Mouse (Mus musculus): ENCODE results near the gene Mbnl1.
"Not testable (repeated sequence)": the region's sequence is repeated elsewhere in the genome, so short reads cannot be mapped to it uniquely, and the experiment has no call there.

Gene Mbnl1

GRCm38 (mm10) chr3:60494774-60495535, 22.3 kb downstream of the Mbnl1 start:
- not testable (repeated sequence) for DNase-seq

- DNase-seq: no peak
Measured at GRCm38 (mm10) chr3:60496197-60496596, 23.6 kb downstream of the Mbnl1 start.

DNA sequence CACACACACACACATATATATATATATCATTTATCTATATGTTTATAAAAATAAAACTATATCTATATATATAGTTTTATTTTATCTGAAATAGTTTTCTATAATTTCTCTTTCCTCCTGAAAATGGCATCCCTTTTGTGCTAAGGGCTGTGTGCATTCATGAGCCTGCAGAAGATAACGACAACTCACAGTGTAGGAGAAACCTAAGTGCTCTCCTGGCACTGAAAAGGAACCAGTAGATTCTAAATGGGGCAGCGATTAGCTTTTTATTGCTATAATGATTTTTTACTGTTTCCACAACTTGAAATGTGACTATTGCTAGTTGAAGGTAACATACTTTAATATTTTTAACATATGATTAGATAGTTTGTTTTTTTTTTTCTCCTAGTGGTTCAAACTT, 25.5 kb downstream of the Mbnl1 start:
- DNase-seq: no peak

GRCm38 (mm10) chr3:60498646-60499045, 26.0 kb downstream of the Mbnl1 start:
- DNase-seq: no peak

DNA sequence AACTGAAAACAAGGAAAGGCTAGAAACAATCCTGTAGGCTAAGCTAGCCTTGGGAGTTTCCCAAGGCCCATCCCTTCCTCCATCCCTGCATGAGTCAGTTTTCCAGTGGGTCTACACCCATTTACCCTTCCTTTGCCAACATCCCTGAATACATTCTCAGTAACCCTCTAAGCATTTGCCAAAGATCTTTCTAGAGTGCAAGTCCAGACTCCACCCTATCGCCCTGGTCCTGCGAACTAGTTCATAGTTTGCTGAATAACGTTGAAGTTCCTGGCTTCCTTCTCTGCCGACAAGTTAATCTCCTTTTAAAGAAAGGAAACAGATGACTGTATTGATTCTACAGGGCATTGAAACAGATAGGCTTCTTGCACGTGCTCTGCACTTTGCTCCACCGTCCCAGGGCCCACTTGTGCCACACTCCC, 26.5 kb downstream of the Mbnl1 start:
- peak; percentile 32 for DNase-seq

GRCm38 (mm10) chr3:60499718-60500450, 27.3 kb downstream of the Mbnl1 start:
- DNase-seq: no peak

GRCm38 (mm10) chr3:60500571-60501527, 28.2 kb downstream of the Mbnl1 start:
- DNase-seq: peak; percentile 83

- peak; percentile 80 for DNase-seq
Measured at GRCm38 (mm10) chr3:60501561-60502151, 29.0 kb downstream of the Mbnl1 start.

GRCm38 (mm10) chr3:60502155-60502987, 29.7 kb downstream of the Mbnl1 start:
- DNase-seq: no peak

- DNase-seq: no peak
Measured at GRCm38 (mm10) chr3:60503196-60503595, 30.6 kb downstream of the Mbnl1 start.

DNA sequence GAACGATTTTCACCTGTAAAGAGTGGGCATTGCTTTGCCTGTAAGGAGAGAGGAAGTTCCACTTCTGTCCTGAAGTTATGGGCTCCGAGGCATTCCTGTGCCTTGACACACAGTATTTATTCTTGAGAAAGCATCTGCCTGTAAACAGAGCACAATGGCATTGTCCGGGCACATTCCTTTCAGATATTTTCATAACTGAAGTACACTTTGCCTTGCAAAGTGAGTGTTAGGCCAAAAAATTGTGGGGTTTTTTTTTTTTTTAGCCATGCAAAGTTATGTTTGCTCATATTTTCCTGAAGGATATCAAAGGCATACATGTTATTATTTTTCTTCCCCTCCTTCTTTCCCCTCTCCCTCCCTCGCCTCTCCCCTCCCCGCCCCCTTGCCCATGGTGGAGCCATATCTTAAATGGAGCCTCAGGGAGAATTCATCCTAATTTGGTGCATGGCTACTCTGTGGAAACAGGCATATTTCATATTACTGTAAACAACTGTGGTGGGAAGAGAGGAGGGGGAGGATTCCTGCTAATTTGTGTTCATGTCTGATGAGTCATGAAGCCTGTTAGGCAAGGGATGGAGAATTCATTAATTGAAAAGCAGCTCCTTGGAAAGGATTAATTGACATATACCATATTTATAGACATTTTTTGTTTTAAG, 32.3 kb downstream of the Mbnl1 start:
- DNase-seq: peak; percentile 41

GRCm38 (mm10) chr3:60506821-60507220, 34.2 kb downstream of the Mbnl1 start:
- DNase-seq: no peak

DNA sequence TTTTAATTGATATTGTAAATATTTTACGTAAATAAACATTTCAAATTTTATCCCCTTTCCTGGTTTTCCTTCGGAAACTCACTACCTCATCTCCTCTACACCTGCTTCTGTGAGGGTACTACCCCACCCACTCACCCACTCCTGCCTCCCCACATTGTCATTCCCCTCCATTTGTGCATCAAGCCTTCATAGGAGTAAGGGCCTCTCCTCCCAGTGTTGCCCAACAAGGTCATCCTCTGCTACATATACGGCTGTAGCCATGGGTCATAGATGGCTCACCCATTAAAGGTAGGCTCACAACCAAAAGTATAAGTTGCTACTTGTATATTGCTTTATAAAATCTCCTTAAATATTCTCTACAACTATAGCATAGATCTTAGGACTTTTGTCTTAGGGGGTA, 34.9 kb downstream of the Mbnl1 start:
- no peak for DNase-seq

- DNase-seq: no peak
Measured at GRCm38 (mm10) chr3:60507979-60508378, 35.3 kb downstream of the Mbnl1 start.

DNA sequence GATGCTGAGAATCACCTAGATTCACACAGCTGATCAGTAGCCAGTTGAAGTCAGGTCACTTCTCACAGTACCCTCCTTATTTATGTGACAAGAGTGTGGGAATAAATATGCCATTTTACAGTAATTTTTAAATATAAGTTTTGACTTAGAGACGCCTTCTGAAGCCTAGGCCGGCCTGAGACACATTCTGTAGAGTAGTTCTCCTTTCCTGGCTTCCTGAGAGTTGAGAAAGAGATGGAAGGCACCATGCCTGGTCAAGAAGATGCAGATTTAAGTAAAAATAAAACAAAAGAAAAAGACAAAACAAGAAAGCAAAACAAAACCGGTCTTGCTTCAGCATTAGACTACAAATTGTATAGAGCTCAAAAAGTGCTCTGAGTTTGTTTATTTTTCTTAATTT, 38.6 kb downstream of the Mbnl1 start:
- DNase-seq: no peak

- DNase-seq: no peak
Measured at GRCm38 (mm10) chr3:60513337-60513736, 40.7 kb downstream of the Mbnl1 start.

GRCm38 (mm10) chr3:60513746-60514145, 41.1 kb downstream of the Mbnl1 start:
- DNase-seq: no peak

GRCm38 (mm10) chr3:60515430-60515829, 42.8 kb downstream of the Mbnl1 start:
- no peak for DNase-seq

DNA sequence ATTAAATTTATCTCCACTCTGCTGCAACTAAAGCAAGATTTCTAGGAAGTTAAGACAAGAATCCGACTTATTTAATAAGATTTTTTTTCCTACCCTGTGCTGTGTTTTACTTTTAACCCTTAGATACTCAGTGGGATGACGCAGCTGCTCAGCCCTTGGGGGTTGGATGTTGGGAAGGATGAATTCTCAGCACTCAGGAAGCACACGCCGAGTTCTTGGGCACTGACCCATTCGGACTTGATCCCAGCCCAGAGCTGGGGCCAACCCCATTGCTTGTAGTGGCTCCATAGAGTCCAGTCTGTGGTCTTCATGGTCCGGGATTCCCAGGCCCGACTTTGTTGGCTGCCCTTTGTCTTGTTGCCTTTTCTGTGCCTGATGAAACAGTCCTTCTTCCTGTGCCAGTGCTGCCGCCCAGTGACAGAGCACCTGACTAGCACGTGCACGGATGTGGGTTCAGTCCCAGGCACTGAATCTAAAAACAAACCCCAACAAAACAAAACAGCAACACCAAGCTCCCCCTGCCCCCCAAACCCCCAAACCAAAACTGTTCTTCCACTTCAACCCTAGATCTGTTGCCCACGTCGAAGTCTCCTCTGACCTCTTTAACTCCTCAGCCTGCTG, 43.5 kb downstream of the Mbnl1 start:
- peak; percentile 78 for DNase-seq

GRCm38 (mm10) chr3:60517234-60517787, 44.7 kb downstream of the Mbnl1 start:
- DNase-seq: no peak
